Mouse (Mus musculus) stomach, postnatal 0 days (tissue): ENCODE measurements at regions not wholly inside any gene's neighbourhood (a gene's known extent, or its start where the extent isn't known, plus 50 kb on each side); places are given as distances from the start of the nearest gene placed in this dataset.

ENCODE experiments used
- CTCF ChIP-seq: IDR thresholded peaks from 2 replicates; pipeline ENCODE4 v1.5.1; 2016; ENCODE audit warnings: antibody characterized with exemption, low read depth, mild to moderate bottlenecking, moderate library complexity
- EP300 ChIP-seq: optimal IDR thresholded peaks from 2 replicates; pipeline ENCODE3; 2016; ENCODE audit warnings: antibody characterized with exemption

- TF ChIP-seq CTCF (peak; percentile 44), EP300 (no peak)
Observed at GRCm38 (mm10) chr3:38235736-38236083, 248.9 kb downstream of the Ankrd50 start.
